Mouse (Mus musculus): Measurements from ENCODE around the gene Lpar6. TPM values are rescaled to one million over a fixed set of nuclear protein-coding genes. Genes with fewer than 3 reads are reported as not detected.

The Lpar6 gene
- polyA plus RNA-seq, 1 experiment from 2014 or later: 8.1 TPM

DNA sequence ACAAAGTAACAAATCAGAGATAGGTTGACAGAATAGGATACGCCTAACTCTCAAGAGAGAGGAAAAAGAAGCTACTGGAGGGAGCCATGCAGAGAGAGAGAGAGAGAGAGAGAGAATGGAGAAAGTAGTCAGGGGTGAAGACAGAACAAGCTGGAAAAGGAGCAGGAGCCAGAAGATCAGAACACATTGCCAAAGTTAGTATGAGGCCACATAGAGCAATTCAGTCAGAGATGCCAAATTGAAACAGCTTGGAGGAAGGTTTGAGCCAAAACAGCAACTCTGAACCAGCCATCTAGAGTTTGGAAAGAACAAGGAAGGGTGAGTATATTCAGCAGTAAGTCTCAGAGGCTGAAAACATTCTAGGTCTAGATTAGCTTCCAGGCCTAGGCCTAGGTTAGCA is 20.6 kb upstream of the Lpar6 start:
- Histone ChIP-seq H3K27ac (ENCODE audit: low read depth, low read length) (no peak overlapping the region), H3K4me2 (replicated peaks; ENCODE audit: low read depth) (no peak overlapping the region), H3K27me3 (replicated peaks; ENCODE audit: control insufficient read depth, insufficient read depth, low read length) (no peaks in the 10 kb centered on the region), H3K36me3 (ENCODE audit: control insufficient read depth, insufficient read depth) (peaks cover 15% of the 10 kb centered on the region), H3K4me3 (ENCODE audit: low read depth, low read length) (no peak overlapping the region), H3K4me1 (replicated peaks; ENCODE audit: control insufficient read depth, insufficient read depth, low read length) (no peaks in the 10 kb centered on the region), H3K9ac (ENCODE audit: low read depth, low read length) (no peak overlapping the region), H3K9me3 (ENCODE audit: control insufficient read depth) (no peaks in the 10 kb centered on the region)
- no peak for ATAC-seq
- 90% methylated on average over 1 of the region's 1 CpGs for whole genome bisulfite sequencing
- TF ChIP-seq CTCF (IDR thresholded peaks at IDR 0.05; ENCODE audit: low read depth): no peak

DNA sequence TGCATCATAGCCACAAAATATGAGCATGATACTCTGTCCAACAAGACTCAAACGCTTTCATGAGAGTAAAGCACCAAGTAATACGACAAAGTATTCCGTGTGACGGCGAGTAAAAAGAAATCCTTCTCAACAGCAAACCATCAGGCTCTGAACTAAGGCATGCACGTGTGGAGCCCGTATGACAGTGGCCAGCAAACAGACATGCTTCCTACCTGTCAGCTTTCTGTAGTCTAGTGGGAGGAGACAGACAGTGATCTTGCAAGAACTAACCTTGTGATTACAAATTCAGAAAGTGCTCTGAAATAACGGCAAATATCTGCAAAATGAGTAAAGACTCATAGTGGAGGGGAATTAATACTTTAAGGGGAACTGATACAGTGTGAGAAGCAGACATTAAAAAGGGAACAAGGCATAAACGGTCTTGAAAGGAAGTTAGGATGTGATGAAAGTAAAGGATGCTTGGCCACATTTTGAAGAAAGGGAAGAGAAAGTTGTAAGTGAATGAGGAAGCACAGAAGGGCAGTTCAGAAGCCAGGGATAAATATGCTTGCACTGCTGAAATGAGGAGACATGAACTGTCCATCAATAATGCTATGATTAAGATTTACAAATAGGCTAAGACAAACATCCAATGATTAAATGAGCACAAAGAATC is 15.3 kb upstream of the Lpar6 start:
- TF ChIP-seq CTCF (IDR thresholded peaks at IDR 0.05; ENCODE audit: low read depth): no peak
- Histone ChIP-seq H3K4me3 (ENCODE audit: low read depth, low read length) (no peak overlapping the region), H3K4me2 (replicated peaks; ENCODE audit: low read depth) (no peak overlapping the region), H3K27me3 (replicated peaks; ENCODE audit: control insufficient read depth, insufficient read depth, low read length) (no peaks in the 10 kb centered on the region), H3K36me3 (ENCODE audit: control insufficient read depth, insufficient read depth) (no peaks in the 10 kb centered on the region), H3K4me1 (replicated peaks; ENCODE audit: control insufficient read depth, insufficient read depth, low read length) (0 out of 2 replicates have a peak, but pooled peaks cover 3% of the 10 kb centered on the region), H3K9me3 (ENCODE audit: control insufficient read depth) (no peaks in the 10 kb centered on the region), H3K27ac (ENCODE audit: low read depth, low read length) (no peak overlapping the region), H3K9ac (ENCODE audit: low read depth, low read length) (no peak overlapping the region)
- 87% methylated on average over 9 of the region's 9 CpGs for WGBS
- no peak for ATAC-seq

- no peaks in the 10 kb centered on the region for H3K27me3 ChIP-seq (replicated peaks; ENCODE audit: control insufficient read depth, insufficient read depth, low read length)
- H3K9ac ChIP-seq (ENCODE audit: low read depth, low read length): no peak overlapping the region
- WGBS: 65% methylated on average over 3 of the region's 3 CpGs
- no peaks in the 10 kb centered on the region for H3K36me3 ChIP-seq (ENCODE audit: control insufficient read depth, insufficient read depth)
- no peak overlapping the region for H3K4me3 ChIP-seq (ENCODE audit: low read depth, low read length)
- no peak for ATAC-seq
- no peak for TF ChIP-seq CTCF (IDR thresholded peaks at IDR 0.05; ENCODE audit: low read depth)
- H3K4me2 ChIP-seq (replicated peaks; ENCODE audit: low read depth): no peak overlapping the region
- no peaks in the 10 kb centered on the region for H3K9me3 ChIP-seq (ENCODE audit: control insufficient read depth)
- H3K4me1 ChIP-seq (replicated peaks; ENCODE audit: control insufficient read depth, insufficient read depth, low read length): 0 out of 2 replicates have a peak, but pooled peaks cover 3% of the 10 kb centered on the region
- H3K27ac ChIP-seq (ENCODE audit: low read depth, low read length): no peak overlapping the region
Measured at GRCm38 (mm10) chr14:73226346-73226745, 11.3 kb upstream of the Lpar6 start.

GRCm38 (mm10) chr14:73226849-73227248 is 10.8 kb upstream of the Lpar6 start:
- Histone ChIP-seq H3K27ac (ENCODE audit: low read depth, low read length) (no peak overlapping the region), H3K4me1 (replicated peaks; ENCODE audit: control insufficient read depth, insufficient read depth, low read length) (0 out of 2 replicates have a peak, but pooled peaks cover 5% of the 10 kb centered on the region), H3K9ac (ENCODE audit: low read depth, low read length) (no peak overlapping the region), H3K27me3 (replicated peaks; ENCODE audit: control insufficient read depth, insufficient read depth, low read length) (no peaks in the 10 kb centered on the region), H3K4me3 (ENCODE audit: low read depth, low read length) (no peak overlapping the region), H3K4me2 (replicated peaks; ENCODE audit: low read depth) (no peak overlapping the region), H3K36me3 (ENCODE audit: control insufficient read depth, insufficient read depth) (no peaks in the 10 kb centered on the region), H3K9me3 (ENCODE audit: control insufficient read depth) (no peaks in the 10 kb centered on the region)
- no peak for TF ChIP-seq CTCF (IDR thresholded peaks at IDR 0.05; ENCODE audit: low read depth)
- 11% methylated on average over 1 of the region's 1 CpGs for WGBS
- ATAC-seq: no peak

GRCm38 (mm10) chr14:73231286-73231982 is 6.3 kb upstream of the Lpar6 start:
- no peak for ATAC-seq
- 45% methylated on average over 5 of the region's 5 CpGs for WGBS
- TF ChIP-seq CTCF (IDR thresholded peaks at IDR 0.05; ENCODE audit: low read depth): no peak

GRCm38 (mm10) chr14:73234468-73235031 is 3.1 kb upstream of the Lpar6 start:
- Histone ChIP-seq H3K27ac (ENCODE audit: low read depth, low read length) (no peak overlapping the region), H3K27me3 (replicated peaks; ENCODE audit: control insufficient read depth, insufficient read depth, low read length) (no peaks in the 10 kb centered on the region), H3K9me3 (ENCODE audit: control insufficient read depth) (no peaks in the 10 kb centered on the region), H3K4me1 (replicated peaks; ENCODE audit: control insufficient read depth, insufficient read depth, low read length) (peaks cover 7% of the 10 kb centered on the region), H3K4me2 (replicated peaks; ENCODE audit: low read depth) (no peak overlapping the region), H3K36me3 (ENCODE audit: control insufficient read depth, insufficient read depth) (no peaks in the 10 kb centered on the region), H3K9ac (ENCODE audit: low read depth, low read length) (0 out of 2 replicates have a peak overlapping the region, but pooled peaks have one; percentile 7), H3K4me3 (ENCODE audit: low read depth, low read length) (no peak overlapping the region)
- TF ChIP-seq CTCF (IDR thresholded peaks at IDR 0.05; ENCODE audit: low read depth): no peak
- 25% methylated on average over 2 of the region's 2 CpGs for WGBS
- ATAC-seq: no peak

More at GRCm38 (mm10) chr14:73231286-73231982, 6.3 kb upstream of the Lpar6 start:
- Histone ChIP-seq H3K27me3 (replicated peaks; ENCODE audit: control insufficient read depth, insufficient read depth, low read length) (no peaks in the 10 kb centered on the region), H3K27ac (ENCODE audit: low read depth, low read length) (no peak overlapping the region), H3K4me2 (replicated peaks; ENCODE audit: low read depth) (no peak overlapping the region), H3K4me1 (replicated peaks; ENCODE audit: control insufficient read depth, insufficient read depth, low read length) (peaks cover 7% of the 10 kb centered on the region), H3K36me3 (ENCODE audit: control insufficient read depth, insufficient read depth) (no peaks in the 10 kb centered on the region), H3K9ac (ENCODE audit: low read depth, low read length) (no peak overlapping the region), H3K4me3 (ENCODE audit: low read depth, low read length) (no peak overlapping the region), H3K9me3 (ENCODE audit: control insufficient read depth) (no peaks in the 10 kb centered on the region)
